Comparison of ENCODE assay signal across 11 mouse cellular contexts in the genomic region with DNA sequence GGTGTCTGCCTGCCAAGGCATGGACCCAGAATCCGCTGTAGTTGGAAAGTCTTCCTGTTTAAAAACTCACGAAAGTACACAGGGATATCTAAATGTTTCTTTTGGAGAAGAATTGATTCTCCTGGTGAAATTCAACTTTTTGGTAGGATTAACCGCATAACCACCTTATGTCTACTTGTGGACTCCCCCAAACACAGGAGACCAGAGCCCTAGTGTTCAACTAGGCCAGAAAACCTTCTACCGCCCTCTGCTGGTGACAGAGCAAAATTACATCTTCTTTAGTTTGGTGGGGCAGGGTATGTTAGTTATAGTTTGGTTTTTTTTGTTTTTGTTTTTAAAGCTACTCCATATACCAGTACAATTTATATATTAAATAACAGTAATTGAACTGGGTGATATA. TPM values are rescaled to one million over a fixed set of nuclear protein-coding genes. Genes with fewer than 3 reads are reported as not detected.
A peak's percentile ranks its signal among the peaks of the same experiment; 100 is the strongest.
DNase-seq lines count a peak whose midpoint lies in the region; ATAC-seq and TF ChIP-seq lines count a peak whose summit lies in the region.
"Had no signal": no experiment of that assay in that cellular context is flagged by ENCODE, and none has a peak within 500 bp of the region (broad histone marks: within the 10 kb centered on the region; RNA-seq: fewer than 3 reads in every experiment).

No protein-coding gene starts in this region.

- H3K79me2 ChIP-seq in heart, adult 2 months (replicated peaks; ENCODE audit: control insufficient read depth, insufficient read depth, low read length) = no peaks in the 10 kb centered on the region

- TF ChIP-seq POLR2A in heart, adult 2 months (IDR thresholded peaks at IDR 0.05; ENCODE audit: insufficient read depth, low read depth, low read length) = no peak

- H3K9me3 ChIP-seq in heart, embryonic 12.5 days (replicated peaks) = 0 out of 2 replicates have a peak, but pooled peaks cover 3% of the 10 kb centered on the region
- H3K9me3 ChIP-seq: embryonic facial prominence, embryonic 13.5 days; stomach, embryonic 15.5 days had no signal

- no peaks in the 10 kb centered on the region for H3K4me1 ChIP-seq in heart, adult 2 months (ENCODE audit: control insufficient read depth, insufficient read depth, low read length)
- H3K4me1 ChIP-seq in heart, embryonic 12.5 days (replicated peaks) = peaks cover 12% of the 10 kb centered on the region

- ATAC-seq in heart, embryonic 12.5 days (ENCODE audit: insufficient number of reproducible peaks, low FRiP score) = no peak

- WGBS in heart, adult 2 months = 51% methylated on average over 4 of the region's 4 CpGs
- 55% methylated on average over 4 of the region's 4 CpGs for WGBS in heart, embryonic 12.5 days

- no peaks in the 10 kb centered on the region for H3K27me3 ChIP-seq in heart, adult 2 months (ENCODE audit: control insufficient read depth, insufficient read depth, low read length)
- H3K27me3 ChIP-seq in heart, embryonic 12.5 days (replicated peaks) = no peaks in the 10 kb centered on the region
- H3K27me3 ChIP-seq: embryonic facial prominence, embryonic 13.5 days; limb, embryonic 12.5 days; stomach, embryonic 15.5 days had no signal

- intact Hi-C loops in heart, adult 2 months (cut with DNase I) = loop anchor here (1.0 to 5.0 kb wide), 2 partner anchors 265 to 284 kb away; partner anchors contain the start of gene Itga9
- intact Hi-C loops in left cerebral cortex, postnatal 14 days (cut with DNase I) = loop anchor here (2.0 to 5.0 kb wide), 2 partner anchors 179 to 264 kb away; partner anchors contain the start of gene Itga9

- H3K9ac ChIP-seq in heart, adult 2 months (ENCODE audit: low read depth, low read length) = no peak overlapping the region
- no peak overlapping the region for H3K9ac ChIP-seq in heart, embryonic 12.5 days
- H3K9ac ChIP-seq: embryonic facial prominence, embryonic 13.5 days; limb, embryonic 12.5 days; stomach, embryonic 15.5 days had no signal

- no peak overlapping the region for H3K4me2 ChIP-seq in heart, embryonic 12.5 days
- H3K4me2 ChIP-seq: embryonic facial prominence, embryonic 13.5 days; limb, embryonic 12.5 days; stomach, embryonic 15.5 days had no signal

- 0 out of 2 replicates have a peak, but pooled peaks have one; percentile 17 for TF ChIP-seq EP300 in heart, adult 2 months (IDR thresholded peaks at IDR 0.05; ENCODE audit: insufficient read depth, low read depth, low read length)

- H3K4me3 ChIP-seq in heart, adult 2 months = no peak overlapping the region
- no peak overlapping the region for H3K4me3 ChIP-seq in heart, embryonic 12.5 days
- H3K4me3 ChIP-seq: embryonic facial prominence, embryonic 13.5 days; limb, embryonic 12.5 days; stomach, embryonic 15.5 days had no signal

- peak; percentile 90 for TF ChIP-seq CTCF in heart, adult 2 months (IDR thresholded peaks at IDR 0.05)

- no peak overlapping the region for H3K27ac ChIP-seq in heart, adult 2 months
- H3K27ac ChIP-seq in heart, embryonic 12.5 days (ENCODE audit: poor library complexity, severe bottlenecking) = no peak overlapping the region
- H3K27ac ChIP-seq: embryonic facial prominence, embryonic 13.5 days; limb, embryonic 12.5 days; stomach, embryonic 15.5 days had no signal

- H3K36me3 ChIP-seq in heart, adult 2 months (ENCODE audit: control insufficient read depth, insufficient read depth, low read length) = no peaks in the 10 kb centered on the region
- H3K36me3 ChIP-seq in heart, embryonic 12.5 days = peaks cover 28% of the 10 kb centered on the region; the same call in 1 of the 2 replicates

- DNase-seq in heart, adult 2 months = peak; percentile 47 to 67
- peak; percentile 65 for DNase-seq in urinary bladder, postnatal 25 days (ENCODE audit: low spot score)
- DNase-seq in urinary bladder, adult 2 months (ENCODE audit: low spot score) = no peak
- peak; percentile 54 for DNase-seq in embryo, embryonic 9.5 days (ENCODE audit: extremely low spot score)
- peak; percentile 26 to 57 for DNase-seq in left cerebral cortex, postnatal 14 days (ENCODE audit: low spot score in 2 of 2)
- DNase-seq in retina, postnatal 1 day = peak; percentile 71
- DNase-seq in ovary, adult 18-20 months (ENCODE audit: low spot score) = no peak

RNA-seq across cellular contexts. Expression of gene Ctdspl, which starts 55.2 kb away (rescaled TPM):
- 1 to 10 TPM; 9.0 to 9.7 TPM for total RNA-seq in heart, adult 2 months (2021)
- polyA plus RNA-seq in heart, adult 2 months (2012; rRNA removed) = 8.5 and 9.6 TPM in 2 replicates
- polyA plus RNA-seq in heart, embryonic 12.5 days (2016; fragmentation: Nextera tagmentation; extraction: Ambion mirVana) = 7.8 and 9.7 TPM in 2 replicates
- polyA plus RNA-seq in urinary bladder, adult 2 months (2012; rRNA removed) = 24.4 and 27.7 TPM in 2 replicates
- 10 to 100 TPM; 31.5 to 36.6 TPM for total RNA-seq in left cerebral cortex, postnatal 14 days (2021)

Comparison
In these comparisons a context has a peak if more than half of its experiments do, and no peak if none do; other contexts are left out.
1. DNase-seq: peak in heart, adult 2 months (2 of 2), urinary bladder, postnatal 25 days (single experiment), embryo, embryonic 9.5 days (single experiment), left cerebral cortex, postnatal 14 days (2 of 2) and retina, postnatal 1 day (single experiment); none in urinary bladder, adult 2 months (single experiment) and ovary, adult 18-20 months (single experiment).